Mouse (Mus musculus) adrenal gland, postnatal 25 days (tissue): ENCODE measurements around the gene Sec16b. TPM values are rescaled to one million over a fixed set of nuclear protein-coding genes. Genes with fewer than 3 reads are reported as not detected.

ENCODE experiments used
- DNase-seq: peaks from one replicate; pipeline ENCODE4 v3.0.0; 2021; ENCODE audit warnings: mixed read lengths
- long read RNA-seq: library from polyadenylated mRNA; stranded (forward); transcript quantifications from one replicate; pipeline ENCODE4 v2.0.0, GENCODE M21; 2021
- total RNA-seq: library from RNA; stranded (reverse); gene quantifications from 2 replicates; pipeline ENCODE4 v1.2.3, GENCODE M21; 2021

The Sec16b gene
- 0.58 and 1.9 TPM in 2 replicates for total RNA-seq
- long read RNA-seq, full-length matches to known transcripts: 4 of 16 reads
- long read RNA-seq, partial matches to known transcripts: 11 of 16 reads
- long read RNA-seq, other reads (novel, unspliced or antisense): 1 of 16 reads

DNA sequence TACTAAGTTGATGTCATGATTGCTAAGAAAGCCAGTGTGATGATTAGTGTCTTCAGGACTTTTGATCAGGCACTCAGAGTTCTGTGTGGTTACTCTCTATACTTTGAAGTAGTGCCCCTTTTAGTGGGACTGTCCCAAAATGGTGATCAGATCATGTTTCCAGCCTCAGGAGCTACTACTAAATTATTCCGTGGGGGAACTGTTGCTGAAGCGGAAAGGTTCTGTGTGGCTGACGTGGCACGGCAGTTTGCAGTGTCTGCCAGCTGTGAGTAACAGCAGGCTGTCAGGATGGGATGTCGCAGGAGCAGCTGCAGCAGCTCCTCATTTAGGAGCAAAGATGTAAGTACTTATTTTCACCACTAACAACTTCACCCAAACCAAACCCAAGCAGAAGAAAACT lies at the start of gene Sec16b:
TSS of gene Sec16b (plus strand) at position 207 of the 400 bp plus-strand sequence.
- peak; percentile 27 for DNase-seq

DNA sequence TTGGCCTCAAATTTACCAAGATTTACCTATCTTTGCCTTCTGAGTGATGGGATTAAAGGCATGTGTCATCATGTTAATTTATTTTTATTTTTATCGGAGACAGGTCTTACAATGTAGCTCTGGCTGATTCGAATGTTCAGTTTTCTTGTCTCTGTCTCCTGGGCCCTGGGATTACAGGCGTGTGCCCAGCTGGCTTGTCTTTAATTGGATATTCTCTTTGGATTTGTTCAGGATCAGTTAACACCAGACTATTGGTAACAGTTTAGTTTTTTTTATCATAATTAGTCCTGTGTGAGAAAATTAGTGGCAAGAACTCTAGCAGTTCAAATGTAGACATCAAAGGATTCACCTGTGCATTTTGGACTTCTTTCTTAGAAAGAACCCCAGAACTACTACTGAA lies 48.7 kb upstream of the Sec16b start:
- no peak for DNase-seq

DNA sequence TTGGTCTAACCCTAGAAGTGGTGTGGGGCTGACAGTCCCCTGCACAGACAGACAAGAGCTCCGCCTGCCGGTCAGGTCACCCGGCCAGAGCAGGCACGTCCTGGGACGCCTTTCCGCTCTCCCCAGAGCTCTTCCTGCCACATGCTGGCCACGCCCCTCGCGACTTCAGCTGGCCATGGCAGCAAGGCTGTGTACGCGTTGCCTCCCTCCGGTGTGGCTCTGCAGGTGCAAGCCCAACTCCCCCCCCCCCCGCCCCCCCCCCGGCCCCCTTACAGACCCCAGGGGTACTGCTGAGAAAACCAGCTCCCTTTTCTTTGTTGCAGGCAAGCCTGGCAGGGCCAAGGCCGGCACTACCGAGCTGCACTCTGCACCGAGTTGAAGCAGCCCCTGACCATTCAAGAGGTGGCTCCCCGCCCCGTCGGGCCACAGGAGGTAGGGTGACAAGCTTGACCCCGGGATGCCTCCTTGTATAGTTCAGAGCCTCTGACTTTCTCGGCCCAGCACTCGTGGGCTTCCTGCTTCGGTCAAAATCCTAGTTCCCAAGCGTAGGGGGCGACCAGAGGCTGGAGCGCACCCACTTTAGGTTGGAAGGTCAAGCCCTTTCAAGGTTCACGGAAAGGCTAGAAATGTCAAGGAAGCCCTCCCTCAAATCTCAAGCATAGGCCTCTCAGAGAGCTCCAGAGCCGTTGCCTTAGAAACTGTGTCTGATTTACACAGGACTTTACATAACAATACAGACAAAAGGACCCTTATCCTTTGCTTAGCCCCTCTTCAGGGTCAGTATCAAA lies 47.9 kb upstream of the Sec16b start, which contains the start of gene Cryzl2:
TSS of gene Cryzl2 (plus strand) at position 157 of the 788 bp plus-strand sequence.
- DNase-seq: peak; percentile 90

DNA sequence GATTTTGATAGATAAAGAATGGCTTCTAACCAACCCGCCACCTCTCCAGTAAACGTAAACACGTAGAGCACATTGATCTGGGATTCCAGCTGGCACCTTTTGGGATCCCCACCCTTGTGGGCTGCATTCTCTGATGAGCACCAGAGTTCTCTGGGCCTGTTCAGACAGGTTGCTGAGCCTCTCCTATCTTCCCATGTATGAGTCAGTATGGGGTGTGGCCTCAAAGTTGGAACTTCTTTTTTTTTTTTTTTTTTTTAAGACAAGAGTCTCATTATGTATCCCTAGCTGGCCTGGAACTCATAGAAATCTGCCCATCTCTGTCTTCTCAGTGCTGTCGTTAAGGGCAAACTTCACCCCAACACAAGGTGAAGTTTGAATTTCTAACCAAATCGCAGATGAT lies 46.6 kb upstream of the Sec16b start:
- no peak for DNase-seq

DNA sequence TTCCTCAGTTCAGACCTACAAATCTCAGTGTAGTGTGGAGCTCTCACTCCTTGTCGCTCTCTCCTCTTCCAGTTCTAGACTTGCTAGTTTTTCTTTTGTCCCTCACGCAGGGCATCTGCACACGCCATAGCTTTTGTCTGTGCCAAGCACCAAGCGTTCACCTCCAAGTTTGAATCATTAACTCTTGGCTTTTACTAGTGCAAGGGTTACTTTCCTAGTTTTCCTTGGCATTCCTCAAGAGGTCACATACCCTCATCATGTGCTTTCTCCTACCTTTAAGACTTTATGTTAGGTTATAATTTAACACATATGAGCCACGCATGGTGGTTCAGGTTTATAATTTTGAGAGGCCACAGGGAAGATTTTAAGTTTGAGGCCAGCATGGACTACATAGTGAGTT lies 45.3 kb upstream of the Sec16b start:
- no peak for DNase-seq

DNA sequence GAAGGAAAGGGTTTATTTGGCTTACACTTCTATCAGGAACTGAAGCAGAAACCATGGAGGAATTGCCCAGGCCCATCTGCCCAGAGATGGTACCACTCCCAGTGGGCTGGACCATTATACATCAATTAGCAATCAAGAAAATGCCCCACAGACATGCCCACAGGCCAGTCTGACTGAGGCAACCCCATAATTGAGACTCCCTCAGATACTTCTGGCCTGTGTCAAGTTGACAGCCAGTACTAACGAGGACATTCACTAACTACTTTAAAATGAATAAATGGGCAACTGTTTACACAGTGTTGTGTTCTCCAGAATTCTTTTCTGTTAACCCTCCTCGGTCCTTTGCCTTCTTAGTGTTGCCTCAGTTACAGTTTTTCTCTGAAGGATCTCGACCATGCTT lies 44.2 kb upstream of the Sec16b start:
- no peak for DNase-seq

DNA sequence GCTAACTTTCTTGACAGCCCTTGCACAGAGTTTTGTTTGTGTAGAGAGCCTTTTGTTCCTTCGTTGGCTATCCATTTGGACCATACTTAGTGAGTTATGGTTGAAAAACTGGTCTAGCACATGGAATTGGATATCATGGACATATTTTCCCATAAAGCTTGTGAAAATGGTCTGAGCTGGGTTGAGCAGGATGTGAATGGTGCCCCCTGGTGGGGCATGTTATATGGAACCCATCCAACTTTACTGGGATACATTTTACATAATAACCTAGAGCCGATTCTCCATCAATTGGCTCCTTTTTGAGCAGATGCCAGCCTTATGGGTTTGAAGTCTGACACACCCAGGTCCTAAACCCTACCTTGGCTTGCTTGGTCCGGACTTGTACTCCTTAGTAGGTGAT lies 41.3 kb upstream of the Sec16b start:
- DNase-seq: peak; percentile 42

DNA sequence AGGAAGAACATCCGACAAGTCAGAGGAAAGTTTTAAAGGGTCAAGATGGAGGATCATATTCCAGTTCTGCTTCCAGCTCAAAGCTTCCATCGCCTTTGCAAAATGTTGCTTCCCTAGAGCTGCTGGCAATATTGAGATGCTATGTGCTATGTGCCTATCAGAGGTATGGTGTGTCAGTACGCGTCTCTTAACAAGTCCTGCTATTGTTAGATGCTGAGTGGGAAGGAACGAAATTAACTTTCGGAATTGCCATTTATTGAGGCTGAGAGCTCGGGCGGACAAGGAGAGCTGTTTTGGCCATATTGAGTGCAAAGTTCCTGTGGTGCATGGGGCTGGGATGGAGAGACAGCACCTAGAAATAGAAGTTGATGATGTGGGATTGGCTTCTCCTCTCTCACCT lies 38.7 kb upstream of the Sec16b start:
- no peak for DNase-seq

DNA sequence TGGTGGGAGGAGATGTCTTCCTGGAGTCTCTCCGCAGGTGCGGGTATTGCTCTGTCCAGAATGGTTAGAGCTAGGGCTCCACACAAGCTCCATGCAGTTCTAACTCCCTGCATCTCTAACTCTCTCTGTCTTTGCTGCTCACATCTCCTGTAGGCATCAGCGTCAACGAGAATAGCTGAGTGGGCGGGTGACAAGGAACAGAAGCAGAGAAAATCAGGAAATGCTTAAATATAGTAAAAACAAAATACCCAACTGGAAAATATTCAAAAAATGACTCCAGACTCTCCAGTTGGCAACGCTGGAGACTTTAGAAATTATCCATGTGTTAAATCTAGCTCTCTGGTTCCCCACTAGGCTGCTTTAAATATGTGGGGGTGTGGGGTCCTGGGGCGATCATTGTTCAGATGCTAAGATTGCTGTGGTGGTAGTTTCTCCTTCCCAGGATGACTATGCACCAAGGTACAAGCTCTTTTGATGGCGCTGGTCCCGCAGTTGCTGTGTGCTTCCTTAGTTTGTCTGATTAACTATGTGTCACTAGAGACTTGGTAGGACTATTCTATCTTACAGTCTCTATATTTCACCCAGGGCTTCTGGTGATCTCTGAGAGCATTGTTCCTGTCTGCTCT lies 35.7 kb upstream of the Sec16b start:
- DNase-seq: no peak

DNA sequence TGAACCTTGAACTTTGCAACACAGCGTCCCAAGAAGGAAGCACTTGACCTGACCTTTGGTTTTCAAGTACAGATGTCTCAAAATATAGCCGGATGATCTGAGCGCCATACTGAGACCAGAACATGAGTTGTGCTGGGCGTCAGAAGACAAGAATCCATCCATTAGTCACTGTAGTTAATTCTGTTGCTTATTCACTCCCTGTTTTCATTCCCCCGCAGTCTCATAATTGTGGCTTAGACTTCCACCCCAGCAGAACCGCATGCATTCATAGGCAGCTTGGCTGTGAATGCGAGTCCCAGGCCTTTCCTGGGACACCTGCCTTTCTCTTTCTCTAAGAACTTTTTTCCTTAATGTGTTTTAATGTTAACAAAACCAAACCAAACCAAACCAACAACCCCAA lies 33.8 kb upstream of the Sec16b start:
- no peak for DNase-seq

DNA sequence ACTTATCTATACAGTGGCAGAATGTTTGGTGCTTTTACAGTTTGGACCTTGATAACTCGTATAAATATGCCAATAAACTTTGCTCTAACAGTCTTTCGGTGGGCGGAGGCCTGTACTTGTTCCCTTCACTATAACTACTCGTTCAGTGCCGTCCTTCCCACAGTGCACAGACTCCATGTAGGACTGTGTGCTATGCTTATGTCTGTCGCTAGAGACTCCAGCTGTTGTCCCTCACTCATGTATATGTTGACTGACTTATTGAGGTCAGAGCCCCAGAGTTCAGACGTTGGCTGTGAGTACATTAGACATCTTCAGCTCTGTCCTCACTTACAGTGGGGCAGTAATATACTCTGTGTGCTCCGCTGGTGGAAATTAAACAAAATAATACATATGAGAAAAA lies 31.7 kb upstream of the Sec16b start:
- no peak for DNase-seq

DNA sequence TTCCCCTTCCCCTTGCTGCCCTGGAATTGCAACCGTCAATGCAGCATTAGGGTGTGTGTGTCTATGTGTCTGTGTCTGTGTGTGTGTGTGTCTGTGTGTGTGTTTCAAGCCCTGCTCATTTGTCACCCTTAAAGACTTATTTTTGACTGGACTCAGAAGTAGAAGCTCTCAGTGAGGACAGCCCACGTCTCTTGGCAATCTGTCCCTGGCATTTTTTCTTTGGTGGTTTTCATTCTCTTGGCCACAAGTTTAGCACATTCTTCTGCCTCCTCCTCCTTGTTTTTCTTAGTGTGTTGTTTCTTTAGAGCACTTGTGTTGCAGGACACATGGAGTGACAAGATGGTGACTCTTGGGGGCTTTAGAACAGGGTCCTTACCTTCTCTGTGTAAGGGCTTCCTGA lies 30.3 kb upstream of the Sec16b start:
- no peak for DNase-seq

DNA sequence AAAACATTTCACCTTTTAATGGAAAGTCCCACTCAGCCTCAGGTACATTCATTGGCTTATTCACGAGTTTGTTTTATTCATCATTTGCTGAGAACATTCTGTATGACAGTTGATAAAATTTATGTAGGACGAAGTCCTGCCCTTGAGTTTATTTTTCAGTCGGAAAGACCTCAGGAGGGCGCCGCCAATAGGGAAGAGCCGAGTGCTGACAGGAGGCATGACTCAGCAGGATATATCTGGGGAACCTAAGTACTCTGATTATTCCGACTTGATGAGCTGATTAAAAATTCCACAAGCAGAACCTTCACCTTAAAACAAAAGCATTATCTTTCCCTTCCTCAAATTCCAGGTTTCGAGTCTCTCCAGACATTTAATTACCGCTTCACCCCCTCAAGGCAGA lies 26.4 kb upstream of the Sec16b start:
- DNase-seq: peak; percentile 47

DNA sequence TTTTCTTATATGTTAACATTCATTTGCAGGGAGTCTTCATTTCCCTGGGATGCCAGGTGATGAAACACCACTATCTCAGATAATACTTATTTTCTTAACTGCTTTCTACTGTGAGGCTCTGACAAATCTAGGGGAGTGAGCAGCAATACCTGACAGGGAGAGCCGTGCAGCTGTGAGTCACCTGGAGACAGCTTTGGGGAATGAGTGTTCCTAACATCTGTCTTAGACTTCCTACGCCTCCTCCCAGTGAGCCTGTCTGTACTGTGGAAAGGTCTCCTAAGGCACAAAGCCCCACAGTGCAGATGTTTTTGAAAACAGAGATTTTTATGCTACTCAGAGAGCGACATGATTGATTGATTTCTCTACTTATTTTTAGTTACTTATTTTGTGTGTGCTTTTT lies 25.6 kb upstream of the Sec16b start:
- DNase-seq: no peak

DNA sequence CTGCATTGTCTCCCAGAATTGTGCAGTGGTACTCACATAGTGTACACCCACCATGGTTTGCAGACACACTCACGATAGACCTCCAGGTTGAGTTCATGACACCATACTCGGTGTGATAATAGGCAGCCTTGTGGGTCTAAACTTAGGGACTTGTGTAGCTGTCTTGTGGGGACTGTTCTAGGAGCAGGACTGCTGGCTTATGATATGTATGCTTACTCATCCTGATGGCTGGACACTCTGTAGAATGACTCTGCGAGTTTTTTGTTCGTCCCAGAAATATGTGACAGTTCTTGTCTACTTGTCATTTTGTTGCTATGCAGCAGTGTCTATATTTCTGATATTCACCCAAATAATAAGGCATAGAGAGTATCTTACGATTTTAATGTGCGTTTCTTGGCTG lies 24.9 kb upstream of the Sec16b start:
- DNase-seq: no peak

DNA sequence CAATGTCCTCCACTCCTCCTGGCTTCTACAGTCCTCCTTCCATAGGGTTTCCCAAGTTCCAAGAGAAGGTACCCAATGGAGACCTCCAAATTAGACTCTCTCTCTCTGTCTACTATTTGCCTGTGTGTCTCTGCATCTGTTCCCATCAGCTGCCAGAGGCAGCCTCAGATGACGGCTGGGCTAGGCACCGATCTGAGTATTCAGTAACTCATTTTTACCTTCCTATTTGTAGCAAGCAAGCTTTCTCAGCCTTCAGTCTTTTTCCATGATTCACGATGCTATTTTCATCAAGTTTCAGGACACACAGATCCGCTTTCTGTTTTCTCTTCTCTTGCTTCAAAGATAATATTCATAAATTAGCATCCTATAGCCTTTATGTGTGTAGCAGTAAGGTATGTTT lies 22.4 kb upstream of the Sec16b start:
- no peak for DNase-seq

DNA sequence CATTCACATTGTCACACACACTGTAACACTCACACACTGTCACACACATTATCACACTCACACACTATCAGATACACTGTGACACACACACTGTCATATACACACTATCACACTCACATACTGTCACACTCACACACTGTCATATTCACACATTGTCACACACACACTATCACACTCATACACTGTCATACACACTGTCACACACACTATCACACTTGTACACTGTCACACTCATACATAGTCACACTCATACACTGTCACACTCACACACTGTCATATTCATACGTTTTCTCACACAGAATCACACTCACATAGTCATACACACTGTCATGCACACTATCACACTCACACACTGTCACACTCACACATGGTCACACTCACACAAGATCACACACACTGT lies 5.9 kb upstream of the Sec16b start:
- no peak for DNase-seq

DNA sequence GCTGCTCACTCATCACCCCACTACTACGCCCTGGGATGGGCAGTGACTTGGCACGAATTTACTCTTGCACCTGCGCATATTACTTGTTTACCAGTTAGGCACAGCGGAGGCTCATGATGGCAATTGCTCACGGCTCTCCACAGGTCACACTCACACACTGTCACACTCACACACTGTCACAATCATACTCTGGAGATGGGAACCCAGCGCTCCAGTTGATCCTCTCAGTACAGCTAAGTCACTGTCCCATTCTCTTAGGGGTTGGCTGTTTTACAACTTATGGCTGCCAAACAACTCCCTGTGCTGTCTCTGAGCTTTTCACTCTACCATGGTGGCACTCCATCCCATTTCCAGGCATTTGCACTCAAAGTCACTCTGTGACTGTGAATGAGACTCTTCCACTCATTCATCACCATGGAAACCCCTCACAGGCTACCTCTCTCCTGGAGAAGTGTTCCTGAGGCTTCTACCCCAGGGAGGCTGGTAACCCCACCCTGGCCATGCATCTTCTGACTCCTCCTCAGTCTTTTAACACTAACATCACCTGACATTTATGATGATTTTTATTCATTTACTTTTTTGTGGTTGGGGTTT lies 5.1 kb upstream of the Sec16b start:
- DNase-seq: no peak

DNA sequence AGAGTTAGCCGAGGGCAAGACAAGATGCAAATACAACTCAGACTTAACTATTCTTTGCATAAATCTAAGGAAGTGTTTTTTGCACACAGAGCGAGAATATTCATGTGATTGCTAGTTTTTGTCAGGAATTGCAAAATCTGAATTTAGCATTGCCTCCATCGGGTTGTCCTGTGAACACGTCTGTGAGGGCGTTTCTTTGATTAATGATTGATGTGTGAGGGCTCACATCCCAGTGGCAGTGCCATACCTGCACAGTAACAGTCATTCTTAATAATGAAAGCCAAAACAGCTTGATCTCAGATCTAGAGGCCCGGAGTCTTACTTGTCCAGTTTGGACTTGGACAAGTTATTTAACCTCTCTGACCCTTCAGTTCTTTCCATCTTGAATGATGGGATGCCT lies 3.5 kb upstream of the Sec16b start:
- no peak for DNase-seq

DNA sequence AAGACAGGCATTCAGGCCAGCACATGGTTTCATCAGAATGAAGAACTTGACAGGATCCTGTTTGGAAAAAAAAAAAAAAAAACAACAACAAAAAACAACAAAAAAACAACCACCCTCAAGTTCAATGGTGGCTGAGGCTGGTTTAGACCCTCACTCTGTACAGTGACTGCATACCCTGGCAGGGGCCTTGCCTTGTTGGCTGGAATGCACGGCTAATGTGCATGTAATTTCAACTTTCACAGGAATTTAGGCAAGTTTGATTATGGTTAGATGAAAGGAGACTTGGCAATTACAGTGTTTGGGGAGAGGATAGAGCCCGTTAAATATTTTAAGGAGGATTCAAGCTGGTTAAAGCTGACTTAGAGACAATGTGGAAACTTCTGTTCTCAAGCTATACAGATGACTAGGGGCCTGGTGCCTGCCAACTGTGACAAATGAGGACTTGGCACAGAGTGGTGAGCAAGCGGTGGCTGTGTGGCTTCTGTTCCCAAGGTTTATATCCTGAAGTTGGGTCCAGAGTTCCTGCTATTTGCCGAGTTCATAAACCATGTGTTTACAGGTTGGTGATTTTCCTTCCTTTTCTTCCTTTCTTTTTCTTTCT lies 567 bp downstream of the Sec16b start:
- peak; percentile 50 for DNase-seq

DNA sequence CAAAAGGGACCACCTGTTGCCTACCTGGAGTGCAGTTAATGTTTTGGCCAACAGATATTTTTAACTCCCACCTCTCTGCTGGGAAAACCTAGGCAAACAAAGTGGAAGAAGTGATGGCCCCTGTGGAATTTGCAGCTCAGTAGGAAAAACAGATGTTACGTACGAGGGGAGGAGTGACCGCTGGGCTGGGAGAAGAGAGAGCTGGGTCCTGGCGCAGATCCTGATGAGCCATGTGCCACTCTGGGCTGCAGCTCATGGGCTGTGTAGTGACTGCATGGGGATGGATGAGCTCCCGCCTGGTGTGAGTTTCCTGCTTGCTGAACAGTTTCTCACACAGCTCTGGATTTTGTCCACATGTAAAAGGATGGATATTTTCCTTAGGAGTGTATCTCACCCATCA lies 1.3 kb downstream of the Sec16b start:
- DNase-seq: no peak

DNA sequence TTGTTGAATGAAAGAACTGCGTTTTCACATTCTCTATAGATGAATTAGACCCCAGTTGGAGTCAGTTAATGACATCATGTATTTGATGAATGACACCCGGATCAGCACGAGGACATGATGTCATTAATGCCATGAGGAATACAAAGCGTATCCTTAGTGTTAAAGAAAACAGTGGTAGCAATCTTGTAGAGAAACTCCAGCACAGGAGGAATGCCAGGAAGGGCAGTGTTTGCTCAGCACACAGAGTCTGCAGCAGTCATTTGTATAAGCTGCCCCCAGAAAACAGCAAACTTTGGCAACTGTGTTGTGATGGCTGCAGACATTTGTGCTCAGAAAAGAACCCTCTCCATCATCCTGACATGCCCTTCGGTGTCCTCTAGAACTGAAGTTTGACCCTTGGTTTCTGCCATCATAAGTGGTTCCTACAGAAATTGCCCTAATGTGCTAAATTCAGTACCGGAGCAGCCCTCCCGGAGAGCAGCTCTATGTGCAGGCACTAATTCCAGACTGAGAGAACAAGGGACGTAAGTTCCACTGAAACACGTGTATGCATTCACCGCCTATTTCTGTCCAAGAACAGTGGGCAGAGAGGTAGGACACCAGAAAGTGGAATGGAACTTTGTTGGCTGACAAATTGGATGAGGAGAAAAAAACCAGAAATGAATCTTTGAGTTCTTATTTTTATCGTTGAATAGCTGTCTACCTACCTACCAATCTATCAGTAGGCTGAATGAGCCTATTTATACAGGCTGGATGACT lies 6.3 kb downstream of the Sec16b start:
- no peak for DNase-seq
